Mouse (Mus musculus): ENCODE results near the gene Lbhd2.

DNA sequence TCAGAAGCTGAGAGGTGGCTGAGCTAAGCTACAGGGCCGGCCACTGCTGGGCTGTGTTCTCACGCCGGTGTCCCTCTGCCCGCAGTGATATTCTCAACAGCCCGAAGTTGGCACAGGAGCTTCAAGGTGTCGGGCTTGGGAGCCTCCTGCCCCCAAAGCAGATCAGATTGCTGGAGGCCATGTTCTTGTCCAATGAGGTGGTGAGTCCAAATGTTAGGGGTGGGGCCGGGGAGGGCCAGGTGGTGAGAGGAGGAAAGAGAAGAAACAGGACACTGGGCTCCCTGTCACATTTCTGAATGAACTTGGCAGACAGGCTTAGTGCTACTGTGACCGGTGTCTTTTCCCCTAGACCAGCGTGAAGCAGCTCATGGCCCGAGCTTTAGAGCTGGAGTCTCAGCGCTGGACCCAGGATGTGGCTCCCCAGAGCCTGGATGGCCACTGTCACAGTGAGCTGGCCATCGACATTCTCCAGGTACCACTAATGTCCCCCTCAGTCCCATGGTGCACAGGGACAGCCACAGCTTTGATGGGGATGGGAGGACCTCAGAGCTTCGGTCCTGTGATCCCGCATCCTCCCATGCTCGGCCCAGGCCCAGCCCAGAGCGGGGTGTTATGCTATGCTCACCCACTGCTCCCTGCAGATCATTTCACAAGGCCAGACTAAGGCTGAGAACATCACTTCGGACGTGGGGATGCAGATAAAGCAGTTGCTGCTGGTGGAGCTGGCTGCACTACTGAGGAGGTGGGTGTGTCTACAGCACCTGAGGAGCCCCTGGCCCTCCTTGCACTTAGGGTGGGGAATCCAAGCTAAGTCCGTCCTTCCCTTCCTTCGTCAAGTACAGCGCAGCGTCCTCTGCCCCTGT lies 41.5 kb downstream of the Lbhd2 start:
- no peak for TF ChIP-seq CTCF (IDR thresholded peaks at IDR 0.05; ENCODE audit: low read depth, low read length)
- TF ChIP-seq POLR2A (IDR thresholded peaks at IDR 0.05; ENCODE audit: borderline replicate concordance, low read depth, low read length): no peak

Data from bone marrow macrophage, adult 2 months (primary cell).